Mouse (Mus musculus) heart, embryonic 11.5 days (tissue): Measurements from ENCODE around the gene Nos1ap. TPM values are rescaled to one million over a fixed set of nuclear protein-coding genes. Genes with fewer than 3 reads are reported as not detected.
A peak's percentile ranks its signal among the peaks of the same experiment; 100 is the strongest.

ENCODE experiments used
- ATAC-seq: fragments of 200-750 bp; cut with Nextera tagmentation; replicated peaks from 2 replicates; pipeline ENCODE4 v1.8.0; 2017; ENCODE audit warnings: moderate library complexity; ENCODE audit not compliant: insufficient number of reproducible peaks, low FRiP score, low TSS enrichment
- H3K27ac ChIP-seq: fragments of 300-500 bp; sonication (generic); 2 replicates; pipeline ENCODE4 v1.5.1; 2014; ENCODE audit warnings: mild to moderate bottlenecking, low read depth, low read length
- H3K27me3 ChIP-seq: fragments of 300-500 bp; sonication (generic); 2 replicates; pipeline ENCODE4 v1.6.1; 2014; ENCODE audit warnings: mild to moderate bottlenecking, low read length, mixed read lengths; ENCODE audit not compliant: control insufficient read depth, insufficient read depth
- H3K36me3 ChIP-seq: fragments of 300-500 bp; sonication (generic); 2 replicates; pipeline ENCODE4 v1.6.1; 2014; ENCODE audit warnings: mild to moderate bottlenecking, low read length, moderate library complexity, mixed read lengths; ENCODE audit not compliant: control insufficient read depth, insufficient read depth
- H3K4me1 ChIP-seq: fragments of 300-500 bp; sonication (generic); 2 replicates; pipeline ENCODE4 v1.6.1; 2014; ENCODE audit warnings: low read length; ENCODE audit not compliant: control insufficient read depth, insufficient read depth
- H3K4me2 ChIP-seq: fragments of 300-500 bp; sonication (generic); 2 replicates; pipeline ENCODE4 v1.6.1; 2014; ENCODE audit warnings: mild to moderate bottlenecking, moderate library complexity
- H3K4me3 ChIP-seq: fragments of 300-500 bp; sonication (generic); 2 replicates; pipeline ENCODE4 v1.5.1; 2014; ENCODE audit warnings: low read depth, low read length
- H3K9ac ChIP-seq: fragments of 300-500 bp; sonication (generic); 2 replicates; pipeline ENCODE4 v1.6.1; 2014; ENCODE audit warnings: mild to moderate bottlenecking, low read depth, low read length, moderate library complexity
- H3K9me3 ChIP-seq: fragments of 300-500 bp; sonication (generic); replicated peaks from 2 replicates; pipeline ENCODE4 v1.6.1; 2016; ENCODE audit warnings: low read length; ENCODE audit not compliant: control insufficient read depth
- WGBS: fragments of 180-500 bp; shearing (Covaris S2); extraction: QIAGEN DNeasy Blood & Tissue Kit; methylation state at CpG from one replicate; pipeline ENCODE4 v1.1.7; 2014; ENCODE audit not compliant: insufficient replicate concordance; 5-methylcytosine and 5-hydroxymethylcytosine counted together
- polyA plus RNA-seq: library from polyadenylated mRNA; unstranded; fragments of >200 nt; fragmentation: Nextera tagmentation; extraction: Ambion mirVana; gene quantifications from 2 replicates; pipeline ENCODE4 v1.2.1, GENCODE M21; 2014

Gene Nos1ap
- polyA plus RNA-seq, 1 experiment from 2014 or later: 15.5 TPM

GRCm38 (mm10) chr1:170510595-170511240 is 78.9 kb downstream of the Nos1ap start:
- H3K9me3 ChIP-seq: no peaks in the 10 kb centered on the region
- H3K4me2 ChIP-seq: no peak overlapping the region
- peak overlapping the region; percentile 41; the same call in 1 of the 2 replicates for H3K27ac ChIP-seq
- no peak overlapping the region for H3K4me3 ChIP-seq
- H3K4me1 ChIP-seq: peaks cover 26% of the 10 kb centered on the region
- no peak overlapping the region for H3K9ac ChIP-seq
- 32% methylated on average over 3 of the region's 3 CpGs for WGBS
- H3K36me3 ChIP-seq: no peaks in the 10 kb centered on the region
- no peaks in the 10 kb centered on the region for H3K27me3 ChIP-seq
- ATAC-seq: no peak

- no peak for ATAC-seq
- Histone ChIP-seq H3K36me3 (no peaks in the 10 kb centered on the region), H3K9ac (no peak overlapping the region), H3K4me3 (no peak overlapping the region), H3K4me1 (peaks cover 56% of the 10 kb centered on the region), H3K9me3 (no peaks in the 10 kb centered on the region), H3K27me3 (no peaks in the 10 kb centered on the region), H3K4me2 (no peak overlapping the region), H3K27ac (no peak overlapping the region)
- 52% methylated on average over 6 of the region's 6 CpGs for WGBS
Measured at GRCm38 (mm10) chr1:170506309-170506708, 83.4 kb downstream of the Nos1ap start.

DNA sequence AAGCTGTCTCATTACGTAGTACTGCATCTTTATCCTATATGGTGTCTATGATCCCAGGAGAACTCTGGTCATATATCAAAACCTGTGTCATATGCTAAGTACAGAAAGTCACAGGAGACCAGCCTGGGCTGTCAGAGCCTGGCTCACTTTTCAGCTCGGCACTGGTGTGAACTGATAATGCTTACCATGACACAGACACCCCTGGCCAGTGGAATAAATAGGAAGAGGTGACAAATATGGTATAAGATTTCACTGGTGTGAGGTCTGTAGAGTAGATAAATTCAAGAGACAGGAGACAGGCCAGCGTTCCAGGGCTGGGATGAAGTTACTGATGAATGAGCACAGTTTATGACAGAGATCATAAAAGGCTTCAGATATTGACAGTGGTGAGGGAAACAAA is 84.6 kb downstream of the Nos1ap start:
- 26% methylated on average over 3 of the region's 3 CpGs for WGBS
- peak overlapping the region; percentile 60; the same call in 1 of the 2 replicates for H3K27ac ChIP-seq
- peaks cover 48% of the 10 kb centered on the region for H3K4me1 ChIP-seq
- H3K9ac ChIP-seq: no peak overlapping the region
- H3K4me2 ChIP-seq: no peak overlapping the region
- ATAC-seq: no peak
- no peaks in the 10 kb centered on the region for H3K36me3 ChIP-seq
- H3K9me3 ChIP-seq: no peaks in the 10 kb centered on the region
- H3K4me3 ChIP-seq: no peak overlapping the region
- H3K27me3 ChIP-seq: no peaks in the 10 kb centered on the region

DNA sequence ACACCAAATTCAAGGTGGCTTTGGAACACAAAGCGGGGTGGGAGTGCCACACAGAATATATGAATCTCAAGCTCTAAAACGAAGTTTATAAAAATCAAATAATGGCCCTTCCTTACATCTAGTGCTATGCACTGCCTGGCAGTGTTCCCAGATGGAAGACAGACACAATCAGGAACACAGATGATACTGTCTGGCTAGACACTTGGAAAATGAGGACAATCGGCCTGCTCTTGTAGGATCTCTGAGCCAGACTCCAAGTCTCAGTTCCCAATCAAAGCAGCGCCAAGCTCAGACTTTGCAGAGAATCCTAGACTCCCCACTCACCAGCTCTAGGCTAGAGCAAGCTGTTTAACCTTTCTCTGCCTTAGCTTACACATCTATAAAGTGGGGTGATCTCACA is 85.3 kb downstream of the Nos1ap start:
- Histone ChIP-seq H3K27me3 (no peaks in the 10 kb centered on the region), H3K4me1 (peaks cover 49% of the 10 kb centered on the region), H3K4me2 (no peak overlapping the region), H3K27ac (peak overlapping the region; percentile 60; the same call in 1 of the 2 replicates), H3K9ac (no peak overlapping the region), H3K9me3 (no peaks in the 10 kb centered on the region), H3K36me3 (no peaks in the 10 kb centered on the region), H3K4me3 (no peak overlapping the region)
- ATAC-seq: no peak
- WGBS: 59% methylated on average over 4 of the region's 4 CpGs

- H3K4me1 ChIP-seq: peaks cover 57% of the 10 kb centered on the region
- H3K27me3 ChIP-seq: no peaks in the 10 kb centered on the region
- peak overlapping the region; percentile 82 for H3K27ac ChIP-seq
- no peaks in the 10 kb centered on the region for H3K36me3 ChIP-seq
- H3K4me3 ChIP-seq: no peak overlapping the region
- H3K4me2 ChIP-seq: no peak overlapping the region
- no peaks in the 10 kb centered on the region for H3K9me3 ChIP-seq
- peak overlapping the region; percentile 54; the same call in 1 of the 2 replicates for H3K9ac ChIP-seq
- no peak for ATAC-seq
- 46% methylated on average over 4 of the region's 4 CpGs for WGBS
Measured at GRCm38 (mm10) chr1:170503277-170503739, 86.4 kb downstream of the Nos1ap start.

GRCm38 (mm10) chr1:170502491-170503276 is 87.0 kb downstream of the Nos1ap start:
- Histone ChIP-seq H3K4me3 (no peak overlapping the region), H3K27ac (peak overlapping the region; percentile 82), H3K9ac (no peak overlapping the region), H3K4me1 (peaks cover 63% of the 10 kb centered on the region), H3K9me3 (no peaks in the 10 kb centered on the region), H3K36me3 (no peaks in the 10 kb centered on the region), H3K4me2 (peak overlapping the region; percentile 31; the same call in 1 of the 2 replicates), H3K27me3 (no peaks in the 10 kb centered on the region)
- WGBS: 22% methylated on average over 11 of the region's 11 CpGs
- no peak; the same call in 1 of the 2 replicates for ATAC-seq

- Histone ChIP-seq H3K36me3 (no peaks in the 10 kb centered on the region), H3K4me1 (peaks cover 66% of the 10 kb centered on the region), H3K4me3 (no peak overlapping the region), H3K9me3 (no peaks in the 10 kb centered on the region), H3K27me3 (no peaks in the 10 kb centered on the region), H3K27ac (peak overlapping the region; percentile 60), H3K9ac (no peak overlapping the region), H3K4me2 (no peak overlapping the region)
- ATAC-seq: no peak
- WGBS: 66% methylated on average over 1 of the region's 1 CpGs
Measured at GRCm38 (mm10) chr1:170501970-170502369, 87.7 kb downstream of the Nos1ap start.

DNA sequence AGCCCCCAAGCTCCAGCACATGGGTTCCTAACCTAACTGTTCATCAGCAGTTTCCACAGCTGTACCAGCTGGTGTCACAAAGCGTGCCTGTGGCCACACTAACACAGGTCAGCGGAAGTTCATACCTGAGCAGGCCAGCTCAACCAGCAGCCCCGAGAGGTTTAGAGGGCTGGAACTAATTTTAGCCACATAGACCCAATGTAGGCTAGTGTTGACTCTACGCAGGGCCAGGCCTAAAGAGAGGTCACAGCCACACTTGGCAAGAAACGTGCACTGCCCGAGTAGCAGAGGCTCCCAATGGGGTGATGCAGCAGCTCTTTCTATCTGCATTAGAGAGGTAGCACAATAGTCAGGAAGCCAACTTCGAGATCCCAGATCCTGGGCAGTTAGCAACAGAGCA is 88.1 kb downstream of the Nos1ap start:
- Histone ChIP-seq H3K9ac (no peak overlapping the region), H3K36me3 (no peaks in the 10 kb centered on the region), H3K4me2 (no peak overlapping the region), H3K4me3 (no peak overlapping the region), H3K27me3 (no peaks in the 10 kb centered on the region), H3K9me3 (no peaks in the 10 kb centered on the region), H3K4me1 (peaks cover 66% of the 10 kb centered on the region), H3K27ac (peak overlapping the region; percentile 60)
- no peak for ATAC-seq
- 52% methylated on average over 7 of the region's 7 CpGs for WGBS
